Mouse (Mus musculus) megakaryocyte, embryonic 14.5 days (primary cell): ENCODE data around the gene Ogfr.

ENCODE experiments used
- FLI1 ChIP-seq: IDR thresholded peaks from 2 replicates; pipeline ENCODE4 v1.6.1; 2012; ENCODE audit warnings: low read length, inconsistent platforms, mixed read lengths
- GATA1 ChIP-seq: IDR thresholded peaks from 3 replicates; pipeline ENCODE4 v1.6.1; 2012; ENCODE audit warnings: mixed read lengths, low read length, inconsistent platforms, borderline replicate concordance

- TF ChIP-seq FLI1 (no peak), GATA1 (no peak)
Observed at GRCm38 (mm10) chr2:180581002-180581401, 8.0 kb upstream of the Ogfr start, which contains the start of gene Mrgbp.
